Mouse (Mus musculus) thymus, adult 2 months (tissue): ENCODE results near the gene Mrps21. TPM values are rescaled to one million over a fixed set of nuclear protein-coding genes. Genes with fewer than 3 reads are reported as not detected.

Experiments
- DNase-seq: peaks from one replicate; pipeline ENCODE4 v3.0.0; 2021
- H3K27ac ChIP-seq: fragments of 200-500 bp; 2 replicates; pipeline ENCODE4 v1.5.1; 2012; ENCODE audit warnings: low read length, control low read depth; ENCODE audit not compliant: control insufficient read depth, insufficient read depth
- H3K27me3 ChIP-seq: fragments of 200-500 bp; 2 replicates; pipeline ENCODE4 v1.6.1; 2012; ENCODE audit warnings: mild to moderate bottlenecking, low read length, moderate library complexity, mixed read lengths; ENCODE audit not compliant: control insufficient read depth, insufficient read depth
- H3K36me3 ChIP-seq: fragments of 200-500 bp; 2 replicates; pipeline ENCODE4 v1.6.1; 2012; ENCODE audit warnings: mild to moderate bottlenecking, low read length, moderate library complexity; ENCODE audit not compliant: control insufficient read depth, insufficient read depth
- H3K4me1 ChIP-seq: fragments of 200-500 bp; replicated peaks from 2 replicates; pipeline ENCODE4 v1.6.1; 2012; ENCODE audit warnings: low read length; ENCODE audit not compliant: control insufficient read depth, insufficient read depth
- H3K4me3 ChIP-seq: fragments of 200-500 bp; 2 replicates; pipeline ENCODE4 v1.5.1; 2012; ENCODE audit warnings: mild to moderate bottlenecking, low read length, control low read depth, moderate library complexity; ENCODE audit not compliant: control insufficient read depth, insufficient read depth
- CTCF ChIP-seq: fragments of 200-500 bp; IDR thresholded peaks from 2 replicates; pipeline ENCODE4 v1.5.1; 2012; ENCODE audit warnings: mild to moderate bottlenecking, control low read depth, low read length, moderate library complexity, borderline replicate concordance; ENCODE audit not compliant: control insufficient read depth, poor library complexity, insufficient read depth; ENCODE audit errors: extremely low read depth
- POLR2A ChIP-seq: fragments of 200-500 bp; IDR thresholded peaks from 2 replicates; pipeline ENCODE4 v1.6.1; 2012; ENCODE audit warnings: mild to moderate bottlenecking, low read length, control low read depth, moderate library complexity; ENCODE audit not compliant: control insufficient read depth, poor library complexity, insufficient read depth; ENCODE audit errors: extremely low read depth
- WGBS: fragments of 180-500 bp; shearing (Covaris S2); methylation state at CpG from one replicate; pipeline ENCODE4 v1.1.7; 2018; 5-methylcytosine and 5-hydroxymethylcytosine counted together
- polyA plus RNA-seq: library from polyadenylated mRNA; depleted of rRNA; stranded (reverse); fragments of >200 nt; gene quantifications from 2 replicates; pipeline ENCODE4 v1.2.3, GENCODE M21; 2012

Gene Mrps21
- polyA plus RNA-seq, 1 experiment: 60.5 TPM

GRCm38 (mm10) chr3:95826275-95826674 lies 45.0 kb downstream of the Mrps21 start:
- no peak for DNase-seq
- TF ChIP-seq POLR2A (no peak), CTCF (no peak)
- no peaks in the 10 kb centered on the region for H3K4me1 ChIP-seq
- 59% methylated on average over 2 of the region's 2 CpGs for WGBS
- H3K27me3 ChIP-seq: no peaks in the 10 kb centered on the region
- H3K4me3 ChIP-seq: no peak overlapping the region
- H3K27ac ChIP-seq: no peak overlapping the region
- H3K36me3 ChIP-seq: peaks cover 30% of the 10 kb centered on the region

GRCm38 (mm10) chr3:95820046-95821010 lies 51.0 kb downstream of the Mrps21 start:
- 33% methylated on average over 10 of the region's 10 CpGs for WGBS
- peaks cover 2% of the 10 kb centered on the region; the same call in 1 of the 2 replicates for H3K4me1 ChIP-seq
- H3K27ac ChIP-seq: peak overlapping the region; percentile 29; the same call in 1 of the 2 replicates
- H3K27me3 ChIP-seq: no peaks in the 10 kb centered on the region
- H3K4me3 ChIP-seq: peak overlapping the region; percentile 54
- DNase-seq: no peak
- no peaks in the 10 kb centered on the region for H3K36me3 ChIP-seq
- no peak for TF ChIP-seq POLR2A
- no peak for TF ChIP-seq CTCF

- no peaks in the 10 kb centered on the region for H3K27me3 ChIP-seq
- H3K4me3 ChIP-seq: peak overlapping the region; percentile 54
- TF ChIP-seq POLR2A (peak; percentile 87; the same call in 1 of the 2 replicates), CTCF (0 out of 2 replicates have a peak, but pooled peaks have one; percentile 24)
- H3K36me3 ChIP-seq: no peaks in the 10 kb centered on the region
- H3K27ac ChIP-seq: peak overlapping the region; percentile 67
- H3K4me1 ChIP-seq: peaks cover 2% of the 10 kb centered on the region; the same call in 1 of the 2 replicates
- under 1% methylated on average over 49 of the region's 49 CpGs for WGBS
- DNase-seq: peak; percentile 100
Measured at GRCm38 (mm10) chr3:95819351-95819985, 51.9 kb downstream of the Mrps21 start.

- peak within 1 kb of the TSS; percentile 87 for H3K27ac ChIP-seq
- TF ChIP-seq CTCF (no peak), POLR2A (peak; percentile 44; the same call in 1 of the 2 replicates)
- H3K27me3 ChIP-seq: no peaks in the 10 kb centered on the region
- H3K4me3 ChIP-seq: peak within 1 kb of the TSS; percentile 80
- WGBS: under 1% methylated on average over 60 of the region's 60 CpGs
- peaks cover 2% of the 10 kb centered on the region; the same call in 1 of the 2 replicates for H3K4me1 ChIP-seq
- H3K36me3 ChIP-seq: no peaks in the 10 kb centered on the region
- DNase-seq: peak; percentile 70
Measured at GRCm38 (mm10) chr3:95818571-95819288, 52.6 kb downstream of the Mrps21 start, which contains the start of gene Rprd2. Gene Rprd2, minus strand, starts transcription at chr3:95818863.

- no peaks in the 10 kb centered on the region for H3K36me3 ChIP-seq
- H3K27me3 ChIP-seq: no peaks in the 10 kb centered on the region
- H3K4me1 ChIP-seq: peaks cover 2% of the 10 kb centered on the region; the same call in 1 of the 2 replicates
- TF ChIP-seq POLR2A: no peak; the same call in 1 of the 2 replicates
- TF ChIP-seq CTCF: no peak
- under 1% methylated on average over 21 of the region's 21 CpGs for WGBS
- peak overlapping the region; percentile 87 for H3K27ac ChIP-seq
- H3K4me3 ChIP-seq: peak overlapping the region; percentile 80
- no peak for DNase-seq
Measured at GRCm38 (mm10) chr3:95818026-95818511, 53.2 kb downstream of the Mrps21 start.
